Mouse (Mus musculus): ENCODE data around the gene Dsel.

GRCm38 (mm10) chr1:111883336-111883735 lies 18.6 kb upstream of the Dsel start:
- TF ChIP-seq MAX (IDR thresholded peaks at IDR 0.05): no peak
- no peak for TF ChIP-seq USF1 (IDR thresholded peaks at IDR 0.05; ENCODE audit: low read depth)
- TF ChIP-seq CTCF (IDR thresholded peaks at IDR 0.05; ENCODE audit: control insufficient read depth, insufficient read depth, insufficient read length): no peak
- TF ChIP-seq CEBPB (IDR thresholded peaks at IDR 0.05; ENCODE audit: low read depth): no peak
- TF ChIP-seq MYOD1 (IDR thresholded peaks at IDR 0.05; ENCODE audit: control insufficient read depth, insufficient read length, low read depth): no peak
- TF ChIP-seq FOSL1 (IDR thresholded peaks at IDR 0.05; ENCODE audit: insufficient read depth, low read length, poor library complexity, severe bottlenecking): no peak

Data from C2C12 (cell line).